In genomic region chr8:11981458-11981857, GRCm38 (mm10) we compare ENCODE assay signal across 10 mouse cellular contexts.
DNase-seq lines count a peak whose midpoint lies in the region; ATAC-seq lines count a peak whose summit lies in the region.
"Had no signal": no experiment of that assay in that cellular context is flagged by ENCODE, and none has a peak within 500 bp of the region (broad histone marks: within the 10 kb centered on the region; RNA-seq: fewer than 3 reads in every experiment).

No protein-coding gene starts in this region.

- no peak overlapping the region for H3K4me2 ChIP-seq in limb, embryonic 11.5 days (ENCODE audit: low read depth, severe bottlenecking)
- H3K4me2 ChIP-seq: embryonic facial prominence, embryonic 12.5 days; heart, embryonic 13.5 days had no signal

- no peaks in the 10 kb centered on the region for H3K27me3 ChIP-seq in limb, embryonic 11.5 days (ENCODE audit: control insufficient read depth, insufficient read depth, low read length)
- no peaks in the 10 kb centered on the region for H3K27me3 ChIP-seq in limb, embryonic 10.5 days (ENCODE audit: low read depth, poor library complexity, severe bottlenecking)

- peak; percentile 10 to 42 for DNase-seq in adrenal gland, postnatal 36 days
- no peak for DNase-seq in adrenal gland, adult 18-20 months (ENCODE audit: low spot score in 2 of 2)
- DNase-seq in limb, embryonic 11.5 days (ENCODE audit: low spot score) = peak; percentile 40
- DNase-seq in limb, embryonic 10.5 days (ENCODE audit: low spot score) = no peak
- peak; percentile 21 for DNase-seq in adipocyte (ENCODE audit: low spot score)
- DNase-seq in right cerebral cortex, postnatal 10 days (ENCODE audit: low spot score in 2 of 2) = no peak
- no peak for DNase-seq in frontal cortex, adult 2 months (ENCODE audit: extremely low spot score in 1 of 2, low spot score in 1 of 2)

- H3K36me3 ChIP-seq in limb, embryonic 11.5 days (ENCODE audit: control insufficient read depth, insufficient read depth, low read length) = no peaks in the 10 kb centered on the region
- no peaks in the 10 kb centered on the region for H3K36me3 ChIP-seq in limb, embryonic 10.5 days
- H3K36me3 ChIP-seq: embryonic facial prominence, embryonic 12.5 days; heart, embryonic 13.5 days had no signal

- no peaks in the 10 kb centered on the region for H3K9me3 ChIP-seq in limb, embryonic 11.5 days (ENCODE audit: control insufficient read depth, low read length)
- H3K9me3 ChIP-seq in limb, embryonic 10.5 days (replicated peaks) = no peaks in the 10 kb centered on the region
- H3K9me3 ChIP-seq: embryonic facial prominence, embryonic 12.5 days; heart, embryonic 13.5 days had no signal

- no peak for ATAC-seq in limb, embryonic 11.5 days (ENCODE audit: insufficient number of reproducible peaks, low FRiP score, low TSS enrichment, low read depth)
- peak; percentile 76 for ATAC-seq in megakaryocyte progenitor cell, adult 5-6 weeks (replicated peaks; ENCODE audit: poor library complexity)

- 83% methylated on average over 2 of the region's 2 CpGs for WGBS in limb, embryonic 11.5 days
- WGBS in limb, embryonic 10.5 days = 87% methylated on average over 2 of the region's 2 CpGs

- no peak overlapping the region for H3K27ac ChIP-seq in limb, embryonic 11.5 days (replicated peaks; ENCODE audit: low read depth, low read length)
- no peak overlapping the region for H3K27ac ChIP-seq in limb, embryonic 10.5 days
- H3K27ac ChIP-seq: embryonic facial prominence, embryonic 12.5 days; heart, embryonic 13.5 days had no signal

- no peaks in the 10 kb centered on the region for H3K4me1 ChIP-seq in limb, embryonic 11.5 days (ENCODE audit: control insufficient read depth, insufficient read depth, low read length)
- H3K4me1 ChIP-seq in limb, embryonic 10.5 days = no peaks in the 10 kb centered on the region
- H3K4me1 ChIP-seq: embryonic facial prominence, embryonic 12.5 days had no signal

- H3K9ac ChIP-seq in limb, embryonic 11.5 days (ENCODE audit: low read length) = no peak overlapping the region
- H3K9ac ChIP-seq: embryonic facial prominence, embryonic 12.5 days; heart, embryonic 13.5 days had no signal

- H3K4me3 ChIP-seq in limb, embryonic 11.5 days (ENCODE audit: low read depth, low read length) = no peak overlapping the region
- H3K4me3 ChIP-seq in limb, embryonic 10.5 days = no peak overlapping the region
- H3K4me3 ChIP-seq: embryonic facial prominence, embryonic 12.5 days; heart, embryonic 13.5 days had no signal

Comparison
In these comparisons a context has a peak if more than half of its experiments do, and no peak if none do; other contexts are left out.
1. DNase-seq: peak in adrenal gland, postnatal 36 days (2 of 2), limb, embryonic 11.5 days (single experiment) and adipocyte (single experiment); none in adrenal gland, adult 18-20 months (0 of 2), limb, embryonic 10.5 days (single experiment), right cerebral cortex, postnatal 10 days (0 of 2) and frontal cortex, adult 2 months (0 of 2).